Mouse (Mus musculus): ENCODE results near the gene Gipc3.

The Gipc3 gene

GRCm38 (mm10) chr10:81366477-81367206 is 23.6 kb upstream of the Gipc3 start:
- DNase-seq = no peak

GRCm38 (mm10) chr10:81365672-81366476 is 22.8 kb upstream of the Gipc3 start, which contains the start of gene 4930404N11Rik:
Gene 4930404N11Rik (minus strand): TSS chr10:81365816.
- no peak for DNase-seq

GRCm38 (mm10) chr10:81365073-81365472 is 22.0 kb upstream of the Gipc3 start:
- DNase-seq = no peak

DNA sequence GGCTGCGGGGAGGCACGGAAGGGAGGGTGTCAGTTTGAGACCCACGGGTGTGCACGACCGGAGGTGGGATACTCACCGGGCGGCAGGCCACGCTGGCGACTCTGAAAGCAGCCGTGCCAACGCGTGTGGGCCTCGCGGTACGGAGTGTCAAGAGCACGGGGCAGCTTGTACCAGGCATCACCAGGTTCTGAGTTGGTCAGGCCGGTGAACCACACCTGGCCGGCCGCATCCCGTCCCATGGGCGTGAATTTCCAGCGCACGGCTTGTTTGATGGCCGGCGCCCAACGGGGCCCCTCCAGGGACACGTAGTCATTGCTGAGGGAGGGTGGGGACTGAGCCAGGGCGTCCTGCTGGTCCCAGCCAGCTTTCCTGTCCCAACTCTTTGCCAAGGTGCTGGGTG is 21.6 kb upstream of the Gipc3 start:
- DNase-seq = no peak

DNA sequence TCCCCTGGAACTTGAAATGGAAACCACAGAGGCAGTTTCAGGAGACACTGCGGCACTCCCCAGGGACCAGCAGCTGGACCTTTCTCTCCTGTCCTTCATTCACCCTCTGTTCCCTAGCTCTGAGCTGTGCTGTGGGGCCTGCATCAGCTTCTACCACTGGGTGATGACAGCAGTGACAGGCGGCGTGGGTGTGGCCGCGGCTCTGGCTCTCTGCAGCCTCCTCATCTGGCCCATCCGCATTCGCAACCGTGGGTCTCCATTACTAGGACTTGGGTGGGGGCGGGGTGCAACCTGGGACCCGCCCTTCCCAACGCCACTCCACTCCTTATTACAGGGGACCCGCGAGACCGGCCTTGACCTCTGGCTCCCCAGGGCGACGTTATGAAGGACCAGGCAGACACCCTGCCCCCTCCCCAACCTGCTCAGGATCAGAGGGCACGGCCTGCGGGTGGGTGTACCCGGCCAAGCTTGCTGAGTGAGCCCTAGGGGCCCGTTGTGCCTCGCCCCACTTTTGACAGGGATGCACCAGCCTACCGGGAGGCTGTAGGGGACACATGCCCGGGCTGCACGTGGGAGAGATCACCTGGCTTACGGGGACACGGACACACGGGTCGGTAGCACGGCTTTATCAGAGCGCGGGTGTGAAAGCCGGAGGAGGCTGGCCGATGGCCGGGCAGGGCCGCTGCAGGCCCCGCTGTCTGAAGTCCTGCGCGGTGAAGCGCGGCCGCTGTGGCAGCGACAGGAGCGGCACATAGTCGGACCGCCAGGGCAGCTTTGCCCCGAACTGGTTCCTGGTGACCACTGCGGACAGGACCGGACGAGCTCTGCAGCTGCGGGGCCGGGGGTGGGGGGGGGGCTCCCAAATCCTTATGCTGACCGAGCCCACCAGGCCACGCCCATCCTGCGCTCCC is 20.6 kb upstream of the Gipc3 start:
- DNase-seq = no peak

GRCm38 (mm10) chr10:81362336-81362949 is 19.4 kb upstream of the Gipc3 start:
- DNase-seq = no peak

DNA sequence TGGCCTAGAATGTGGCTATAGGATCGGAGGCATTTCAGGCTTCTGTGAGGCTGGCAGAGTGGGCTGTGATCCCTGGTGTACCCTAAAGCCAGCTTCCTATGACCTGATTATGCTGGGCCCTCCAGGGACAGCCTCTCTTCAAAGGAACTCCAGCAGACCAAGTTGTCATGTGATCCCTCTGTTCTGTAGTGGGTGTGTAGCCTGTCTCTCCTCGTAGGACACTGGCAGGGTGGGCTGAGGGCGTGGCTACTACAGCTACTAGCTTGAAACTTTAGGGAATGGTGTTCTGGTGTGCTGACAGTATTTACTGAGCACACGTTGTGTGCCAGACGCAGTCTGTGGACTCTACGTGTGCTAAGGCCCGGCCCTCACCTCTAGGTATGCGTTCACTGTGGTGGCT is 17.7 kb upstream of the Gipc3 start:
- DNase-seq = no peak

DNA sequence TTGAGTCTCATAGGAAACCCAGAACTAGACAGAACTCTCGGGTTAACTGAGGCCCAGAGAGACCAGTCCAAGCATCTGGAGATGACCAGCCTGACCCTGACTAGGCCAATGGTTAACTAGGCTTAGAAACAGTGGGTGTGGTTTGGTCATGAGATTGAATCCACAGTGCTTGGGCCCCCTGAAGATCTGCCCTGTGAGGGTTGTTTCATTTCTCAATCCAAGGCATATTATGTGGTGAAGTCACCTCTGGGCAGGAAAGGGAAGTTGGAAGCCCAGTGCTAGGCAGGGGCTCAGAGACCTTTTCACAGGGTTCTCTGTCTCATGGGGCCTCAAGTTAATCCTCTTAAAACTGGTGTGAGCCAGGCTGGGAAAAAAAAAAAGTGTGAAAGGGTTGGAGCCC is 15.8 kb upstream of the Gipc3 start:
- DNase-seq = peak; percentile 74

DNA sequence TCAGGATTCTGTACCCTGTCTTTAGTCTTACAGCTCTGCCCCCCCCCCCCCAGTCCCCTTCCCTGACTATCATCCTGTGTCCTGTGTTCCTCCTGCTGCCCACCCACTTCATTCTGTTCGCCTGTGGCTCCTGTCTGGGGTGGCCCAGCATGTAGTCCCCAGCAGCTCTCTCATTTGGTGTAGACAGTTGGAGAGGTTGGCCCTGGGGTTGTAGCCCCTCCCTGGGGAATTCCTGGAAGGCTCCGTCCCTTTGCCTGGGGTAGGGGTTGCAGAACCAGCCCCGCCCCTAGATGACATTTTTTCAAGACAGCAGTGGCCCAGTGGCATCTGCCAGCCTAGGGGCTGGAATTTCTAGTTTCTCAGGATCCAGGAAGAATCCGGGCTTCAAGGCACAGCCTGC is 15.1 kb upstream of the Gipc3 start:
- DNase-seq = no peak

DNA sequence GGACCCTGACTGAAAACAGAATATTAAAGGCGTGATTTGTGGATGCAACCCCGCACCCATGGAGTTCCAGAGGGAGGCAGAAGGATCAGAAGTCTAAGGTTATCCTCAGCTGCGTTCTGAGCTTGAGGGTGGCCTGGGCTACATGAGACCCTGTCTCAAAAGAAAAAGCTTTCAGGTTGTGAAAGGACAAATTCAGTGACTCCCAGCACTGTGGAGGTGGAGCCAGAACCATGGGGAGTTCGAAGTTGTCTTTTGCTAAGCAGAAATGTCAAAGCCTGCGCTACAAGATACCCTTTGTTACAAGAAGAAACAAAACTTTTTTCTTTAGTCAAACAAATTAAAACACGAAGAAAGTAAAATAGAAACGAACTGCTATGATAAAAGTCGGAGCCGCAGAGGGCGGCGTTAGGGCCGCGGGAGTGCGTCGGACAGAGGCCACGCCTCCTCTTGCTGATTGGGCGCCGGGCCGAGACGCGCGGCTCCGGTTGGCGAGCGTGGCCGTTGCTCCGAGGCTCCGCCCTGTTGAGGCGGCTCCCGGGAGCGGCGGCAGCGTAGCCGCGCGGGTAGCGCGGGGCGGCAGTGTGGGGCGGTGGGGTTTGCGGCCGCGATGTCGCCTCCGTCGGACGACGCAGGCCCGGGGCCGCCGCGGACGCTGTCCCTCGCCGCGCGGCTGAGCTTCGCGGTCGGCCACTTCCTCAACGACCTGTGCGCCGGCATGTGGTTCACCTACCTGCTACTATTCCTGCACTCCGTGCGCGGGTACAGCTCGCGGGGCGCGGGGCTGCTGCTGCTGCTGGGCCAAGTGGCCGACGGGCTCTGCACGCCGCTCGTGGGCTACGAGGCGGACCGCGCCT is 14.2 kb upstream of the Gipc3 start, which contains the start of gene Mfsd12:
TSS of gene Mfsd12 (plus strand) at position 501 of the 854 bp plus-strand sequence.
- peak; percentile 89 for DNase-seq

- DNase-seq = peak; percentile 63
These were observed 13.4 kb upstream of the Gipc3 start for GRCm38 (mm10) chr10:81356352-81356990.

GRCm38 (mm10) chr10:81355533-81355932 is 12.5 kb upstream of the Gipc3 start:
- no peak for DNase-seq

DNA sequence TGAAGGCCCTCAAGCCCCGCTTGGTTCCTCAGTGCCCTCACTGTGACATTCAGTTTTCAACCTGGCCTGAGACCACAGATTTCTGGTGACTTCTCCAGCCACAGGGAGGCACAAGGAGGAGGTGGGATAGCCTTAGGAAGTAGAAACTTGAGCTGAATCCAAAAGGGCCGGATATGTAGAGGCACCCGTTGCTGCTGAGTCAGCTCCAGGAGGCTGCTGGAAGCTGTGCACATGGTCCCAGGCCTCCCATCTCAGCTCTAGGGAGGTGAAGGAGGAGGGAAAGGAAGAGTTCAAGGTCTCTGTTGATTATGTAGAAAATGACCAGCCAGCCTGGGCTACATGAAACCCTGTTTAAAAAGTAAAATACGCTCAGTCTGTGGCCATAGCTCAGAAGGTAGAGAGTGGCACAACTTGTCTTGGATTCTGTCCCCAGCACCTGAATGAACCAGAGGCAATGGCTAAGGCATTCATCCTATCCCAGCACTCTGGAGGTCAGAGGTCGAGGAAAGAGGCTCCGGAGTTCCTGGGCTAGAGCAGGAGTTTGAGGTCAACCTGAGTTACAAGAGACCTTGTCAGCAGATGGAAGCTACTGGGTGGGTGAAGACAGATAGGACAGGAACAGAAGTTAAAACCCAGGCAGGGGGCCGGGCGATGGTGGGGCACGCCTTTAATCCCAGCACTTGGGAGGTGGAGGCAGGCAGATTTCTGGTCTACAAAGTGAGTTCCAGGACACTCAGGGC is 11.8 kb upstream of the Gipc3 start:
- no peak for DNase-seq

DNA sequence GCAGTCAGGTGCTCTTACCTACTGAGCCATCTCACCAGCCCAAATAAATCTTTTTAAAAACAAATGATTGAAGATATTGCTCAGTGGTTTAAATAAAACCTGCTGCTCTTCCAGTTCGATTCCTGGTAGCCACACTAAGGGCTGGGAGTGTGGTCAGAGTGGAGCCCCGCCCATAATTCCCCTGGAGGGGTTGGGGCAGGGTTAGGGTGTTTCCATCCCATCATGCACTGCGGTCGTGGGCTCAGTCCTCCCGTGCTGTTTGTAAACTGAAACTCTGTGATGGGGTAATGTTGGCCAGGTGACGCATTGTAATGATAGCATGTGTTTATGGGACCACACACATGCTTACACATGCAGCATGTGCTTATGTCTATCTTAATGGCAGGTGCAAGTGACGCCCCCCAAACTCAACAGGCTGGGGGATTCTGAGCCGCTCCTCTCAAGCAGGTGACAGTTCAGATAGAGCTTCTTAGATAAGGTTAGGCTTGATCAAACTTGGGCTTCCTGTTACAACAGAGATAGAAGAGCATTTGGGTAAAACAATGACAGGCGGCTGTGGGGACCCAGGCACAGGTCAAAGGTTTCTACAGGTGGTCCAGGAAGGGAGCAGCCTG is 8.7 kb upstream of the Gipc3 start:
- DNase-seq = no peak

- peak; percentile 100 for DNase-seq
These were observed 7.4 kb upstream of the Gipc3 start, which contains the start of gene Hmg20b for GRCm38 (mm10) chr10:81350351-81351063. Gene Hmg20b (minus strand): TSS chr10:81350480.

GRCm38 (mm10) chr10:81349961-81350350 is 6.9 kb upstream of the Gipc3 start:
- DNase-seq = no peak

- DNase-seq = peak; percentile 74
These were observed 6.1 kb upstream of the Gipc3 start for GRCm38 (mm10) chr10:81349146-81349545.

DNA sequence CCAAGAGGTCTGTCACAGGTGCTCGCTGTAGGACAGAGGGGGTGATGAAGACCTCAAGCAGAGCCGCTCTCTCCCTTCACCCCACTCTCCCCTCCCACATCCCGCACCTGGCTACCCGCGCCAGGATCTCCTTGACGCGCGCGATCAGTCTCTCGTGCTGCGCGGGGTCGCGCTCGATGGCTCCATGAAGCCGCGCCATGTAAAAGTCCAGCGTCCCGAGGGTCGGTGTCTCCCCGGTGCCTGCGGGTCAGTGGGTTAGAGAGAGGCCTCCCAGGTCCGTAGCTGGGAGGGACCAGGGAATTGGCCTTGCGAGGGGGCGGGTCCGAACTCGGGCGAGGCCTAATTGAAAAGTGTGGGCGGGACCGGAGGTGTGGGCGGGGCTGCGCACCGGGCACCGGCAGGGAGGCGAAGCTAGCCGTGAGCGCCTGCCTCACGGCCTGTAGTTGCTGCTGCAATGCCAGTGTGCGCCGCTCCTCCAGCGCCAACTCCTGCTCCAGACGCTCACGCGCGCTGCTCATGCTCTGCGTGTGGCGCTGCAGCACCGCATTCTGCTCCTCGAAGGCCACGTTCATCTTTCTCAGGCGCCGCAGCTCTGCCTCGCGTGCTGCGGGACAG is 3.5 kb upstream of the Gipc3 start:
- peak; percentile 80 for DNase-seq

- no peak for DNase-seq
These were observed 2.1 kb upstream of the Gipc3 start for GRCm38 (mm10) chr10:81345162-81345534.

Data from kidney, adult 9 months (tissue).